Mouse (Mus musculus) forebrain, embryonic 14.5 days (tissue): ENCODE results near the gene Haus3. TPM values are rescaled to one million over a fixed set of nuclear protein-coding genes. Genes with fewer than 3 reads are reported as not detected.

Experiments used
- ATAC-seq: fragments of 200-750 bp; cut with Nextera tagmentation; 2 replicates; pipeline ENCODE4 v1.8.0; 2017; ENCODE audit warnings: mild to moderate bottlenecking, moderate library complexity
- DNase-seq: peaks from one replicate; pipeline ENCODE4 v3.0.0-alpha.2; 2015; ENCODE audit warnings: low spot score
- H3K27ac ChIP-seq: fragments of 300-500 bp; sonication (generic); 2 replicates; pipeline ENCODE4 v1.5.1; 2014; ENCODE audit warnings: low read depth, mild to moderate bottlenecking, control low read depth, low read length, moderate library complexity
- H3K27me3 ChIP-seq: fragments of 300-500 bp; sonication (generic); replicated peaks from 2 replicates; pipeline ENCODE4 v1.6.1; 2014; ENCODE audit warnings: low read length, control low read depth, mixed read lengths; ENCODE audit not compliant: control insufficient read depth, insufficient read depth
- H3K36me3 ChIP-seq: fragments of 300-500 bp; sonication (generic); 2 replicates; pipeline ENCODE4 v1.6.1; 2014; ENCODE audit warnings: low read length, control low read depth; ENCODE audit not compliant: control insufficient read depth, insufficient read depth
- H3K4me1 ChIP-seq: fragments of 300-500 bp; sonication (generic); 2 replicates; pipeline ENCODE4 v1.6.1; 2014; ENCODE audit warnings: antibody characterized with exemption, low read length, control low read depth; ENCODE audit not compliant: control insufficient read depth, insufficient read depth
- H3K4me2 ChIP-seq: fragments of 300-500 bp; sonication (generic); 2 replicates; pipeline ENCODE4 v1.6.1; 2014; ENCODE audit warnings: mild to moderate bottlenecking, control low read depth, low read length
- H3K4me3 ChIP-seq: fragments of 300-500 bp; sonication (generic); 2 replicates; pipeline ENCODE4 v1.5.1; 2014; ENCODE audit warnings: low read depth, low read length, control low read depth
- H3K9ac ChIP-seq: fragments of 300-500 bp; sonication (generic); 2 replicates; pipeline ENCODE4 v1.6.1; 2014; ENCODE audit warnings: mild to moderate bottlenecking, low read length, control low read depth, moderate library complexity
- H3K9me3 ChIP-seq: fragments of 300-500 bp; sonication (generic); replicated peaks from 2 replicates; pipeline ENCODE4 v1.6.1; 2016; ENCODE audit warnings: low read length, control low read depth, mixed read lengths; ENCODE audit not compliant: control insufficient read depth
- WGBS: fragments of 180-500 bp; shearing (Covaris S2); extraction: QIAGEN DNeasy Blood & Tissue Kit; methylation state at CpG from one replicate; pipeline ENCODE4 v1.1.7; 2014; 5-methylcytosine and 5-hydroxymethylcytosine counted together
- polyA plus RNA-seq: library from polyadenylated mRNA; unstranded; fragments of >200 nt; fragmentation: Nextera tagmentation; extraction: Ambion mirVana; gene quantifications from 2 replicates; pipeline ENCODE4 v1.2.1, GENCODE M21; 2014

Haus3 gene
- polyA plus RNA-seq, 1 experiment from 2014 or later, result 19.2 TPM

GRCm38 (mm10) chr5:34191021-34191420 is 21.7 kb upstream of the Haus3 start:
- Histone ChIP-seq H3K4me1 (peaks cover 12% of the 10 kb centered on the region), H3K36me3 (no peaks in the 10 kb centered on the region), H3K4me3 (no peak overlapping the region), H3K9me3 (no peaks in the 10 kb centered on the region), H3K27ac (no peak overlapping the region), H3K4me2 (no peak overlapping the region), H3K9ac (no peak overlapping the region), H3K27me3 (no peaks in the 10 kb centered on the region)
- no peak for DNase-seq
- WGBS, result 49% methylated on average over 4 of the region's 4 CpGs
- no peak for ATAC-seq

GRCm38 (mm10) chr5:34189521-34189920 is 20.2 kb upstream of the Haus3 start:
- Histone ChIP-seq H3K4me2 (no peak overlapping the region), H3K9me3 (no peaks in the 10 kb centered on the region), H3K27ac (no peak overlapping the region), H3K4me1 (peaks cover 20% of the 10 kb centered on the region), H3K36me3 (no peaks in the 10 kb centered on the region), H3K9ac (no peak overlapping the region), H3K27me3 (no peaks in the 10 kb centered on the region), H3K4me3 (no peak overlapping the region)
- DNase-seq, result no peak
- WGBS, result 46% methylated on average over 1 of the region's 1 CpGs
- ATAC-seq, result no peak

GRCm38 (mm10) chr5:34188856-34189255 is 19.5 kb upstream of the Haus3 start:
- ATAC-seq (no peak), DNase-seq (no peak)
- Histone ChIP-seq H3K27me3 (no peaks in the 10 kb centered on the region), H3K9ac (no peak overlapping the region), H3K36me3 (peaks cover 4% of the 10 kb centered on the region; the same call in 1 of the 2 replicates), H3K27ac (no peak overlapping the region), H3K4me2 (no peak overlapping the region), H3K4me3 (no peak overlapping the region), H3K9me3 (no peaks in the 10 kb centered on the region), H3K4me1 (peaks cover 20% of the 10 kb centered on the region)
- 76% methylated on average over 2 of the region's 2 CpGs for WGBS

- H3K27ac ChIP-seq, result peak within 1 kb of the TSS; percentile 90
- peak within 1 kb of the TSS; percentile 91 for H3K4me3 ChIP-seq
- H3K9ac ChIP-seq, result peak within 1 kb of the TSS; percentile 84
- H3K4me2 ChIP-seq, result peak within 1 kb of the TSS; percentile 90
- peaks cover 27% of the 10 kb centered on the region for H3K4me1 ChIP-seq
- DNase-seq (peak; percentile 100), ATAC-seq (peak; percentile 99)
- peaks cover 10% of the 10 kb centered on the region; the same call in 1 of the 2 replicates for H3K36me3 ChIP-seq
- no peaks in the 10 kb centered on the region for H3K27me3 ChIP-seq
- no peaks in the 10 kb centered on the region for H3K9me3 ChIP-seq
- WGBS, result under 1% methylated on average over 59 of the region's 60 CpGs
Measured at GRCm38 (mm10) chr5:34187601-34188316, 18.4 kb upstream of the Haus3 start, which contains the start of gene Mxd4. Mxd4 (minus strand) TSS chr5:34187720.

GRCm38 (mm10) chr5:34186961-34187391 is 17.6 kb upstream of the Haus3 start:
- peak overlapping the region; percentile 84 for H3K9ac ChIP-seq
- DNase-seq (peak; percentile 24), ATAC-seq (peak; percentile 17)
- no peaks in the 10 kb centered on the region for H3K27me3 ChIP-seq
- H3K9me3 ChIP-seq, result no peaks in the 10 kb centered on the region
- H3K4me1 ChIP-seq, result peaks cover 27% of the 10 kb centered on the region
- WGBS, result under 1% methylated on average over 39 of the region's 46 CpGs
- peaks cover 11% of the 10 kb centered on the region; the same call in 1 of the 2 replicates for H3K36me3 ChIP-seq
- peak overlapping the region; percentile 91 for H3K4me3 ChIP-seq
- peak overlapping the region; percentile 90 for H3K27ac ChIP-seq
- peak overlapping the region; percentile 90 for H3K4me2 ChIP-seq

- Histone ChIP-seq H3K9me3 (no peaks in the 10 kb centered on the region), H3K4me2 (peak overlapping the region; percentile 90), H3K4me3 (peak overlapping the region; percentile 91), H3K27ac (no peak overlapping the region), H3K36me3 (peaks cover 16% of the 10 kb centered on the region; the same call in 1 of the 2 replicates), H3K9ac (peak overlapping the region; percentile 84), H3K27me3 (no peaks in the 10 kb centered on the region), H3K4me1 (peaks cover 27% of the 10 kb centered on the region)
- DNase-seq (no peak), ATAC-seq (no peak)
- 71% methylated on average over 2 of the region's 2 CpGs for WGBS
Measured at GRCm38 (mm10) chr5:34186391-34186790, 17.1 kb upstream of the Haus3 start.

GRCm38 (mm10) chr5:34185791-34186190 is 16.5 kb upstream of the Haus3 start:
- Histone ChIP-seq H3K9me3 (no peaks in the 10 kb centered on the region), H3K4me1 (peaks cover 27% of the 10 kb centered on the region), H3K27me3 (no peaks in the 10 kb centered on the region), H3K27ac (no peak overlapping the region), H3K4me2 (peak overlapping the region; percentile 90), H3K36me3 (peaks cover 19% of the 10 kb centered on the region; the same call in 1 of the 2 replicates), H3K4me3 (peak overlapping the region; percentile 91), H3K9ac (peak overlapping the region; percentile 84)
- no peak for DNase-seq
- no peak for ATAC-seq

GRCm38 (mm10) chr5:34185051-34185580 is 15.8 kb upstream of the Haus3 start:
- no peak overlapping the region for H3K27ac ChIP-seq
- H3K36me3 ChIP-seq, result peaks cover 24% of the 10 kb centered on the region
- no peaks in the 10 kb centered on the region for H3K9me3 ChIP-seq
- H3K4me3 ChIP-seq, result no peak overlapping the region
- ATAC-seq (no peak), DNase-seq (no peak)
- H3K27me3 ChIP-seq, result no peaks in the 10 kb centered on the region
- WGBS, result 84% methylated on average over 1 of the region's 1 CpGs
- no peak overlapping the region for H3K9ac ChIP-seq
- peaks cover 27% of the 10 kb centered on the region for H3K4me1 ChIP-seq
- H3K4me2 ChIP-seq, result peak overlapping the region; percentile 90

GRCm38 (mm10) chr5:34183976-34184375 is 14.6 kb upstream of the Haus3 start:
- Histone ChIP-seq H3K27ac (no peak overlapping the region), H3K27me3 (no peaks in the 10 kb centered on the region), H3K4me1 (peaks cover 27% of the 10 kb centered on the region), H3K4me2 (no peak overlapping the region), H3K9me3 (no peaks in the 10 kb centered on the region), H3K36me3 (peaks cover 33% of the 10 kb centered on the region), H3K9ac (no peak overlapping the region; the same call in 1 of the 2 replicates), H3K4me3 (no peak overlapping the region)
- DNase-seq (no peak), ATAC-seq (no peak)
- WGBS, result 82% methylated on average over 3 of the region's 3 CpGs
